Mouse (Mus musculus): Measurements from ENCODE around the gene Zfand3. TPM values are rescaled to one million over a fixed set of nuclear protein-coding genes. Genes with fewer than 3 reads are reported as not detected.

Zfand3 gene
- total RNA-seq, 2 experiments from 2014 or later: 140 to 145 TPM

DNA sequence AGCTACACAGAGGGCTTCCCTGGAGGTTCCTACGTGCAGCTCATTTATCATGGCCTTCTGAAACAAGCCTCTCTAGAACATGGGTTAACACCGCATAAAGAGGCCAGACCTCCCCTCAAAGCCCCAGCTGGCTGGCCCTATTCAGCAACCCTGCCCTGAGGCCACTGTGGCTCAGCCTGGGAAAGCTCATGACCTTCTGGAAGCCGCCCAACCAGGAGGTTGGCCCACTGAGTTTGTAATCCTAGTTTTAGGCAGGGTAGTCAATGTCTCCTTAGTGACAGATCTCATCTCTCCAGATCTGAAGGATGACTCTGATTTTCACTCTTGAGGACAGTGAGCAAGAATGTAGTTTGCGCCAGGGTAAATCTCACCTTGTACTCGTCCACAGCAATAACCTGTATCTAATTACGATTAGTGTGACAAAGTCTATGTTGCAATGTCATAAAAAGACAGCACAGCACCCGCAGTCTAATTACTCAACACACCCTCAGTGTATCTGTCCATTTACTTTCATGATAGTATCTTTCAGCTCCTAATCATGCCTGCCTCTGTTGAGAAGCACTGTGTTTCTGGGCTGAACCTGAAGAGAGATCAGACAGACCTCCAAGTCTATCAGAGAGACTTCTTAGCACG, 251.5 kb downstream of the Zfand3 start:
- DNase-seq (ENCODE audit: low spot score in 2 of 2): no peak

DNA sequence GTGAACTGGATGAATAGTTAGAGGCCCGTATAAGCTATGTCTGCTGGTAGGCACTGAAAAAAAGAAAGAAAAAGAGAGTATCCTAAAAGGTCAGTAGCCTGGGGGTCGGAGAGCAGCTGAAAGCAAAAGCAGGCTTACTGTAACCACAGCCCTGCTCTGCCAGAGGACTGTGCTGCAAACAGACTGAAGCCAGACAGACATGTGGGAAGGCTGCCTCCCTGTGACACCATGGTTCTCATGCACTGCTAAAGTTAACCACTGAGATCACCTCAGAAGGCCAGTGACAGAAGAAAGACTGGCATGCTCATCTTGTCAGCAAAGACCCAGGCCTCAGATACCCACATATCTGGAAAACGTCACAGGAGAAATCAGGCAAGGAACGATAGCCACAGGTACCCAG, 253.9 kb downstream of the Zfand3 start:
- no peak for DNase-seq (ENCODE audit: low spot score in 2 of 2)

DNA sequence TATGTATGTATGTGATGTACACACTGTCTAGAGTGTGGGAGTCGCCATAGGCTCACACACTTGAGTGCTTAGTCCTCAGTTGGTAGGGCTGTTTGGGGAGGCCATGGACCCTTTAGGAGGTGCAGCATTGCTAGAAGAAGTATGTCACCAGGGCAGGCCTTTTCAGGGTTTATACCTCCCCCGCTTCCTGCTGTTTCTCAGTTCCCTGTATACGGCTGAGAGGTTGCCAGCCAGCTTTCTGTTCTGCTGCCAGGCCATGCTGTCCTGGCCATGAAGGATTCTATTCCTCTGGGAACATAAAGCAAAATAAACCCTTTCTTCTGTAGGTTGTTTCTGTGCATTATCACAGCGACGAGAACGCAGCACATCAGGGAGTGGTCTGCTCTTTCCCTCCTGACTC, 255.4 kb downstream of the Zfand3 start:
- DNase-seq (ENCODE audit: low spot score in 2 of 2): no peak

Other genes starting within 250 kb of the Zfand3 start
- 1 to 10 TPM; 3.1 to 6.8 TPM for gene Mdga1, start 34.6 kb upstream of the Zfand3 start, total RNA-seq (2021)